Mouse (Mus musculus) lung, embryonic 14.5 days (tissue): ENCODE results near the gene Stk24. TPM values are rescaled to one million over a fixed set of nuclear protein-coding genes. Genes with fewer than 3 reads are reported as not detected.
A peak's percentile ranks its signal among the peaks of the same experiment; 100 is the strongest.

Experiments
- ATAC-seq: fragments of 200-750 bp; cut with Nextera tagmentation; 2 replicates; pipeline ENCODE4 v1.8.0; 2017; ENCODE audit warnings: mild to moderate bottlenecking, moderate TSS enrichment, moderate library complexity; ENCODE audit not compliant: insufficient read depth
- DNase-seq: peaks from one replicate; pipeline ENCODE4 v3.0.0-alpha.2; 2015
- H3K27ac ChIP-seq: fragments of 300-500 bp; sonication (generic); 2 replicates; pipeline ENCODE4 v1.5.1; 2014; ENCODE audit warnings: low read depth, mild to moderate bottlenecking, moderate library complexity
- H3K27me3 ChIP-seq: fragments of 300-500 bp; sonication (generic); 2 replicates; pipeline ENCODE4 v1.6.1; 2014; ENCODE audit warnings: low read length, control low read depth; ENCODE audit not compliant: insufficient read depth
- H3K36me3 ChIP-seq: fragments of 300-500 bp; sonication (generic); 2 replicates; pipeline ENCODE4 v1.6.1; 2014; ENCODE audit warnings: control low read depth; ENCODE audit not compliant: insufficient read depth
- H3K4me1 ChIP-seq: fragments of 300-500 bp; sonication (generic); 2 replicates; pipeline ENCODE4 v1.6.1; 2014; ENCODE audit warnings: antibody characterized with exemption, control low read depth; ENCODE audit not compliant: insufficient read depth
- H3K4me2 ChIP-seq: fragments of 300-500 bp; sonication (generic); 2 replicates; pipeline ENCODE4 v1.6.1; 2014; ENCODE audit warnings: mild to moderate bottlenecking
- H3K4me3 ChIP-seq: fragments of 300-500 bp; sonication (generic); 2 replicates; pipeline ENCODE4 v1.5.1; 2014; ENCODE audit warnings: low read depth, low read length
- H3K9ac ChIP-seq: fragments of 300-500 bp; sonication (generic); 2 replicates; pipeline ENCODE4 v1.6.1; 2014
- H3K9me3 ChIP-seq: fragments of 300-500 bp; sonication (generic); 2 replicates; pipeline ENCODE4 v1.6.1; 2016; ENCODE audit warnings: low read depth, low read length, control low read depth
- CTCF ChIP-seq: IDR thresholded peaks from 2 replicates; pipeline ENCODE4 v1.5.1; 2016; ENCODE audit warnings: antibody characterized with exemption, low read depth
- WGBS: fragments of 180-500 bp; shearing (Covaris S2); extraction: QIAGEN DNeasy Blood & Tissue Kit; methylation state at CpG from one replicate; pipeline ENCODE4 v1.1.7; 2014; 5-methylcytosine and 5-hydroxymethylcytosine counted together
- polyA plus RNA-seq: library from polyadenylated mRNA; unstranded; fragments of >200 nt; fragmentation: Nextera tagmentation; extraction: Ambion mirVana; gene quantifications from 2 replicates; pipeline ENCODE4 v1.2.1, GENCODE M21; 2014

Stk24 gene
- polyA plus RNA-seq, 1 experiment from 2014 or later, result 50.3 TPM

DNA sequence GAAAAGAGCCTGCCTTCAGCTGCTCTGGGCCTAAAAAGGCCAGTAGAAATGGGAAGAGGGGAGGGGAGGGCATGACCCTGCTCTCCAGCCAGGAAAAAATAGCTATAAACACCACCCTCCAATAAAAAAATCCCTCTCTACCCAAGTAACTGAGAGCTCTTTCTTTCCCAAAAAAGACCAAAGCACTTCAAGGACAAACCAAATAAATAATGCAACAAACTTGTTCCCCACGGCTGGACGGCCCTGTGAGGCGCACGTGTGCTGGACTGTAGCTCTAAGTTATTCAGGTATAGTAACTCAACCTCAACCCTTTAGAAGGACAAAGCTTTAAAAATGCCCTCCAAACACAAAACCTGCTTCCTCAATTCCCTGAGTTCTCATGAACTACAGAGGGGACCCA, 28.1 kb downstream of the Stk24 start:
- Histone ChIP-seq H3K9me3 (no peaks in the 10 kb centered on the region), H3K27me3 (no peaks in the 10 kb centered on the region), H3K4me3 (no peak overlapping the region), H3K27ac (no peak overlapping the region), H3K4me2 (no peak overlapping the region), H3K4me1 (peaks cover 23% of the 10 kb centered on the region), H3K9ac (no peak overlapping the region), H3K36me3 (no peaks in the 10 kb centered on the region)
- DNase-seq (no peak), ATAC-seq (no peak)
- TF ChIP-seq CTCF, result no peak
- 84% methylated on average over 4 of the region's 4 CpGs for WGBS

DNA sequence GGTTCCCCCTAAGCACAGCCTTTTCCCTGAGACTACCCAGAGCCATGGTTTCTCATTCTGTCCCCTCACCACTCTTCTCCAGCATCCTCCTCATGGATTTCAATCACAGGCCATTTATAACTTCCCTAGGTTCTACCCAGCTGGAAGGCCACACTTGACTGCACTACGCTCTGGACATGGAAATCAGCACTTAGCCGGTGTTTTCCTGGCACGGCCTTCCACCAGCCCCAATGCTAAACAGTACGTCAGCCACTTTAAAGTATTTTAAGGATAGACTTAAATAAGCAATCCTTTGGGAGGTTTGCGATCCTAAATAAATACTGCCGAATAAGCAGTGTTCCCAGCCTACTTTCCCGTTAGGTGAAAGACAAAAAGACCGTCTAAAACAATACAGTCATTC, 29.8 kb downstream of the Stk24 start:
- H3K4me1 ChIP-seq, result peaks cover 22% of the 10 kb centered on the region

DNA sequence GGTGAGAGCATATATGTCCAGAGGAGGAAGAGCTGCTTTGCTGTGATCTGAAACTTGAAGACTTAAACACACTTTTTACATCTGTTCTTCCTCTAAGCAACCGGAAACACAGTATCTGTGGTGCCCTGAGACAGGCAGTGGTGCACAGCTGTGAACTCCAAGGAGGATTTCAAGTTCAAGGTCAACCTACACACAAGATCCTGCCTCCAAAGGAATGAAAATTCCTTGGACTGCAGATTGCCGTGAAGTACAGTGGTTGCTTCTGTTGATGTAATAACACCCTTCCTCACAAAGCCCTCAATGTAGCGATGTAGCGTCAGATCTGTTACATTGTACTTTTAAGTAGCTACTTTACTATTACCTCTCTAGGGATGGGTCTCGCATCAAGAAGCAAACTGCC, 30.5 kb downstream of the Stk24 start:
- no peak for ATAC-seq
- DNase-seq, result no peak
- H3K27ac ChIP-seq, result no peak overlapping the region
- no peaks in the 10 kb centered on the region for H3K36me3 ChIP-seq
- H3K9me3 ChIP-seq, result no peaks in the 10 kb centered on the region
- H3K9ac ChIP-seq, result no peak overlapping the region
- no peak overlapping the region for H3K4me2 ChIP-seq
- no peak overlapping the region for H3K4me3 ChIP-seq
- peaks cover 26% of the 10 kb centered on the region for H3K4me1 ChIP-seq
- no peak for TF ChIP-seq CTCF
- WGBS, result 75% methylated on average over 5 of the region's 5 CpGs
- no peaks in the 10 kb centered on the region for H3K27me3 ChIP-seq

More for the DNA sequence above, 29.8 kb downstream of the Stk24 start:
- Histone ChIP-seq H3K27ac (no peak overlapping the region), H3K4me3 (no peak overlapping the region), H3K36me3 (no peaks in the 10 kb centered on the region), H3K9ac (no peak overlapping the region), H3K9me3 (no peaks in the 10 kb centered on the region), H3K4me2 (no peak overlapping the region), H3K27me3 (no peaks in the 10 kb centered on the region)
- no peak for TF ChIP-seq CTCF
- DNase-seq (no peak), ATAC-seq (no peak)
- 65% methylated on average over 8 of the region's 8 CpGs for WGBS

DNA sequence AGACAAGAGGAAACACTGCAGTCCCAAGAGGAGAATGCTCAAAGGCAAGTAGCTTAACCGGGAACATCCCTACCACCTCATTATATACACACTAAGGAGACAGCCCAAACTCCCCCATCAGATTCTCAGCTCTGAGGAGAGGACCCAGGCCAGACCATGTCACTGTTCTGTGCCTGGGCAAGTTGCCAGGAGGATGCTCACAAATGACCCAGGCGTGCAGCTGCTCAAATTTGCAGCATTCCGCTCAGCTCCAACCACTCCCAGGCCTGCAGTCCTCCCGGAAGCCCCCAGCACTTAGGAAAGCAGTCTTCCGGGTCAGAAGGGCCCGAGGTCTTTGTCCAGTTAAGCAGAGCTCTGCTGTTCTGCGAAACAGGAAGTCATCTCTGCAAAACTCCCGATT, 31.6 kb downstream of the Stk24 start:
- Histone ChIP-seq H3K27ac (peak overlapping the region; percentile 71), H3K27me3 (no peaks in the 10 kb centered on the region), H3K4me1 (peaks cover 28% of the 10 kb centered on the region), H3K4me2 (0 out of 2 replicates have a peak overlapping the region, but pooled peaks have one; percentile 5), H3K36me3 (no peaks in the 10 kb centered on the region), H3K9me3 (no peaks in the 10 kb centered on the region), H3K4me3 (no peak overlapping the region), H3K9ac (no peak overlapping the region)
- 17% methylated on average over 8 of the region's 8 CpGs for WGBS
- TF ChIP-seq CTCF, result no peak
- ATAC-seq (peak; percentile 90), DNase-seq (peak; percentile 96)

DNA sequence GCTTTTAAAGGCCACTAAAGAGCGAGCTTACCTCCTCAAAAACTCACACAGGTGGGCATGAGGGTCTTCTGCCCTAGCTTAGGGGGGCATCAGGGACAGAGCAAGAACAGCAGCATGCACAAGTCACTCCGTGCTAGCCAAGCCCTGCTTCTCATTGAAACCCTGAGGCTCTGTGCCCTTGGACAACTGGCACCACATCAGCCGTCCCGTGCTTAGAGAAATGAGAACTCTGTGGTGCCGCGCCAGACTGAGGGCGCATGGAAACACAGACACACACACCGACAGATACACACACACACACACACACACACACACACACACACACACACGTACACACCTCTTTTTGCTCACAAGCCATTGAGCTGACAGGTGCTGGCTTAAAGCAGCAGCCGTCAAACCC, 32.7 kb downstream of the Stk24 start:
- no peaks in the 10 kb centered on the region for H3K9me3 ChIP-seq
- no peak for ATAC-seq
- peaks cover 28% of the 10 kb centered on the region for H3K4me1 ChIP-seq
- no peak for DNase-seq
- H3K4me2 ChIP-seq, result no peak overlapping the region
- no peak overlapping the region for H3K4me3 ChIP-seq
- no peaks in the 10 kb centered on the region for H3K36me3 ChIP-seq
- H3K9ac ChIP-seq, result no peak overlapping the region
- no peaks in the 10 kb centered on the region for H3K27me3 ChIP-seq
- TF ChIP-seq CTCF, result no peak
- WGBS, result 86% methylated on average over 10 of the region's 10 CpGs
- H3K27ac ChIP-seq, result no peak overlapping the region

DNA sequence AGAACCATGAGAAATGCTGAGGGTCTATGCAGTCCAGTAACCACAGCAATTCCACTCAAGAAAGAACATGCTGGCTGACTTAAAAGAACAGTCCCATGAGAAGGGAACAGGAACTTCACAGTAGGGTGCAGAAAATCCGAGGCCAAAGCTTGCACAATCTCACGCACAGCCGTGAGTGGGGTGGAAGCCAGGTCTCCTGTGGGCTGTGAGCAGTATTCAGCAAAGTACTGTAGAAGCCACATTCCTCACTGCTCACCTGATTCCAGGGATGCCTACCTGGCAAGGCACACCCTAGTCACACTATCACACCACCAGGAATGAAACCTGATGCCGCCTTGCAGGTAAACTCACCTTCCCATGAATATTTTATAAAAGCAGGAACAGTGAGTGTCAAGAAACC, 33.2 kb downstream of the Stk24 start:
- DNase-seq, result peak; percentile 29
- no peak overlapping the region for H3K27ac ChIP-seq
- no peak overlapping the region for H3K9ac ChIP-seq
- H3K4me3 ChIP-seq, result no peak overlapping the region
- peaks cover 28% of the 10 kb centered on the region for H3K4me1 ChIP-seq
- no peaks in the 10 kb centered on the region for H3K9me3 ChIP-seq
- H3K36me3 ChIP-seq, result no peaks in the 10 kb centered on the region
- 60% methylated on average over 4 of the region's 4 CpGs for WGBS
- no peak overlapping the region for H3K4me2 ChIP-seq
- TF ChIP-seq CTCF, result no peak
- H3K27me3 ChIP-seq, result no peaks in the 10 kb centered on the region
- no peak for ATAC-seq

DNA sequence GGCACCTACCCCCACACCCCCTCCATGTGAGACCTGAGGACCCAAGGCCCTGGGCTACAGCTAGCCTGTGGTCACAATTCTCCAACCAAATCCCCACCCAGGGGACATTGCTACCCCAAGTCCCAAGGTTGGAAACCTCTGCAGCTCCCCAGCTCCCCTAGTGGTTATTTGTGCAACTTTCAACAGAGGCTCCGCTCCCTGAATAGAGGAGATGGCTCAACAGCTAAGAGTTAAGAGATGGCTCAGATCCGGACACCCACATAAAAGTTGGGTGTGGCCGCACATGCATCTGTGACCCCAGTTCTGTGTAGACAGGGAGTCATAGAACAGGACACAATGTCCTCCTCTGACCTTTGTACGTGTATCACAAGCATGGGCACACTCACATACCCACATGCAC, 33.8 kb downstream of the Stk24 start:
- no peak overlapping the region for H3K4me3 ChIP-seq
- H3K4me2 ChIP-seq, result no peak overlapping the region
- H3K27ac ChIP-seq, result no peak overlapping the region
- no peak overlapping the region for H3K9ac ChIP-seq
- H3K4me1 ChIP-seq, result peaks cover 28% of the 10 kb centered on the region
- H3K9me3 ChIP-seq, result no peaks in the 10 kb centered on the region
- peak; percentile 66 for TF ChIP-seq CTCF
- WGBS, result 82% methylated on average over 4 of the region's 4 CpGs
- H3K27me3 ChIP-seq, result no peaks in the 10 kb centered on the region
- ATAC-seq (no peak), DNase-seq (peak; percentile 55)
- no peaks in the 10 kb centered on the region for H3K36me3 ChIP-seq

- H3K9me3 ChIP-seq, result no peaks in the 10 kb centered on the region
These were observed 34.9 kb downstream of the Stk24 start for GRCm38 (mm10) chr14:121344928-121345327.

More at GRCm38 (mm10) chr14:121344928-121345327, 34.9 kb downstream of the Stk24 start:
- Histone ChIP-seq H3K9ac (0 out of 2 replicates have a peak overlapping the region, but pooled peaks have one; percentile 10), H3K27me3 (no peaks in the 10 kb centered on the region), H3K36me3 (no peaks in the 10 kb centered on the region), H3K4me1 (peaks cover 37% of the 10 kb centered on the region), H3K4me2 (no peak overlapping the region), H3K27ac (no peak overlapping the region), H3K4me3 (no peak overlapping the region)
- TF ChIP-seq CTCF, result no peak
- DNase-seq, result no peak
- 31% methylated on average over 5 of the region's 5 CpGs for WGBS
- no peak for ATAC-seq
